Mouse (Mus musculus) heart, adult 11 months (tissue): ENCODE results near the gene Hist1h2be.

ENCODE experiments used
- DNase-seq: peaks from one replicate; pipeline ENCODE4 v3.0.0; 2022

The Hist1h2be gene

GRCm38 (mm10) chr13:23620733-23621531, at the start of gene Hist1h2be:
Hist1h2be (minus strand) TSS chr13:23621124.
- peak; percentile 99 for DNase-seq

- no peak for DNase-seq
These were observed 41.6 kb upstream of the Hist1h2be start for GRCm38 (mm10) chr13:23662536-23662935.

- no peak for DNase-seq
These were observed 38.9 kb upstream of the Hist1h2be start for GRCm38 (mm10) chr13:23659636-23660366.

GRCm38 (mm10) chr13:23630653-23631052, 9.7 kb upstream of the Hist1h2be start:
- peak; percentile 49 for DNase-seq

GRCm38 (mm10) chr13:23622861-23623450, 2.0 kb upstream of the Hist1h2be start:
- peak; percentile 86 for DNase-seq

- peak; percentile 100 for DNase-seq
These were observed 1.3 kb upstream of the Hist1h2be start, which contains the start of gene Hist1h1e for GRCm38 (mm10) chr13:23622175-23622671. Hist1h1e (minus strand) TSS chr13:23622558.

- DNase-seq: peak; percentile 98
These were observed 729 bp upstream of the Hist1h2be start for GRCm38 (mm10) chr13:23621532-23622174.

GRCm38 (mm10) chr13:23620056-23620732, 730 bp downstream of the Hist1h2be start:
- peak; percentile 78 for DNase-seq

- DNase-seq: peak; percentile 57
These were observed 9.3 kb downstream of the Hist1h2be start for GRCm38 (mm10) chr13:23611638-23612037.

GRCm38 (mm10) chr13:23610393-23610792, 10.5 kb downstream of the Hist1h2be start:
- DNase-seq: peak; percentile 39

- peak; percentile 25 for DNase-seq
These were observed 11.1 kb downstream of the Hist1h2be start for GRCm38 (mm10) chr13:23609844-23610243.

- DNase-seq: peak; percentile 28
These were observed 11.7 kb downstream of the Hist1h2be start for GRCm38 (mm10) chr13:23609209-23609608.

GRCm38 (mm10) chr13:23605052-23605451, 15.9 kb downstream of the Hist1h2be start:
- DNase-seq: peak; percentile 82

GRCm38 (mm10) chr13:23604452-23604851, 16.5 kb downstream of the Hist1h2be start:
- no peak for DNase-seq

GRCm38 (mm10) chr13:23603182-23603699, 17.7 kb downstream of the Hist1h2be start:
- peak; percentile 76 for DNase-seq

GRCm38 (mm10) chr13:23597957-23598356, 23.0 kb downstream of the Hist1h2be start:
- DNase-seq: peak; percentile 93

GRCm38 (mm10) chr13:23595622-23596372, 25.1 kb downstream of the Hist1h2be start:
- DNase-seq: peak; percentile 51

GRCm38 (mm10) chr13:23595185-23595584, 25.7 kb downstream of the Hist1h2be start:
- no peak for DNase-seq

GRCm38 (mm10) chr13:23593051-23593770, 27.7 kb downstream of the Hist1h2be start:
- peak; percentile 81 for DNase-seq

GRCm38 (mm10) chr13:23592614-23593013, 28.3 kb downstream of the Hist1h2be start:
- peak; percentile 65 for DNase-seq
